Mouse (Mus musculus) liver, embryonic 11.5 days (tissue): ENCODE data around the gene Ciao2b. TPM values are rescaled to one million over a fixed set of nuclear protein-coding genes. Genes with fewer than 3 reads are reported as not detected.
A peak's percentile ranks its signal among the peaks of the same experiment; 100 is the strongest.

Experiments
- ATAC-seq: fragments of 200-750 bp; cut with Nextera tagmentation; replicated peaks from 2 replicates; pipeline ENCODE4 v1.8.0; 2017; ENCODE audit warnings: moderate number of reproducible peaks, mild to moderate bottlenecking, moderate TSS enrichment, moderate library complexity; ENCODE audit not compliant: low FRiP score
- DNase-seq: peaks from one replicate; pipeline ENCODE4 v3.0.0-alpha.2; 2017; ENCODE audit warnings: low spot score
- H3K27ac ChIP-seq: fragments of 300-500 bp; sonication (generic); 2 replicates; pipeline ENCODE4 v1.5.1; 2014; ENCODE audit warnings: mild to moderate bottlenecking, low read depth, low read length, control low read depth
- H3K27me3 ChIP-seq: fragments of 300-500 bp; sonication (generic); replicated peaks from 2 replicates; pipeline ENCODE4 v1.6.1; 2014; ENCODE audit warnings: low read length, mixed read lengths; ENCODE audit not compliant: control insufficient read depth, insufficient read depth
- H3K36me3 ChIP-seq: fragments of 300-500 bp; sonication (generic); 2 replicates; pipeline ENCODE4 v1.6.1; 2014; ENCODE audit warnings: mild to moderate bottlenecking, low read length, moderate library complexity, mixed read lengths; ENCODE audit not compliant: control insufficient read depth, insufficient read depth
- H3K4me1 ChIP-seq: fragments of 300-500 bp; sonication (generic); replicated peaks from 2 replicates; pipeline ENCODE4 v1.6.1; 2014; ENCODE audit warnings: low read length, mixed read lengths; ENCODE audit not compliant: control insufficient read depth, insufficient read depth
- H3K4me2 ChIP-seq: fragments of 300-500 bp; sonication (generic); 2 replicates; pipeline ENCODE4 v1.6.1; 2014; ENCODE audit warnings: mild to moderate bottlenecking, control low read depth, moderate library complexity
- H3K4me3 ChIP-seq: fragments of 300-500 bp; sonication (generic); 2 replicates; pipeline ENCODE4 v1.5.1; 2014; ENCODE audit warnings: low read depth, low read length, control low read depth
- H3K9ac ChIP-seq: fragments of 300-500 bp; sonication (generic); 2 replicates; pipeline ENCODE4 v1.6.1; 2014; ENCODE audit warnings: low read depth, low read length, control low read depth
- H3K9me3 ChIP-seq: fragments of 300-500 bp; sonication (generic); 2 replicates; pipeline ENCODE4 v1.6.1; 2016; ENCODE audit warnings: low read length, inconsistent platforms, mixed read lengths; ENCODE audit not compliant: control insufficient read depth
- WGBS: fragments of 180-500 bp; shearing (Covaris S2); extraction: QIAGEN DNeasy Blood & Tissue Kit; methylation state at CpG from one replicate; pipeline ENCODE4 v1.1.7; 2014; 5-methylcytosine and 5-hydroxymethylcytosine counted together
- polyA plus RNA-seq: library from polyadenylated mRNA; unstranded; fragments of >200 nt; fragmentation: Nextera tagmentation; extraction: Ambion mirVana; gene quantifications from 2 replicates; pipeline ENCODE4 v1.2.1, GENCODE M21; 2014

The Ciao2b gene
- polyA plus RNA-seq, 1 experiment from 2014 or later, result 94.0 TPM

DNA sequence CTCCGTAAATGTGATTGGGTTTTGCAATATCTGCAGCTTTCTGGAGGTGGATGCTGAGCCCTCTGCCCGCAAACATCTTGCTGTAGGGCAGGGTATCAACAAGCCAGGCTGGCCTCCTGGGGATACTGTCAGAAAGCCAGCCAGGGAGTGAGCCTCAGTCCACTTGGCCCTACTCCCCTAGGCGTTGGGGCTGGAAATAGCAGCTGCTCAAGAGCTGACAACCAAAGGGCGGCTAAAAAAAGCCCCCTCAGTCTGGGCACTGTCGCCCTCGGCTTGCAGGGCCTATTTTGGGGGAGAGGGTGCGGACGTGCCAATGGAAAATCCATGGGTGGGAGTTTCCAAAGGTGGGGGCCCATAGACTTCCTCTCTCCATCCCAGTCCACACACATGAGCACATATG lies 32.5 kb downstream of the Ciao2b start:
- 71% methylated on average over 8 of the region's 8 CpGs for WGBS
- Histone ChIP-seq H3K4me2 (no peak overlapping the region), H3K36me3 (no peaks in the 10 kb centered on the region), H3K4me3 (no peak overlapping the region), H3K9ac (no peak overlapping the region), H3K27ac (no peak overlapping the region), H3K4me1 (no peaks in the 10 kb centered on the region), H3K9me3 (no peaks in the 10 kb centered on the region), H3K27me3 (0 out of 2 replicates have a peak, but pooled peaks cover 3% of the 10 kb centered on the region)
- ATAC-seq (no peak), DNase-seq (no peak)

DNA sequence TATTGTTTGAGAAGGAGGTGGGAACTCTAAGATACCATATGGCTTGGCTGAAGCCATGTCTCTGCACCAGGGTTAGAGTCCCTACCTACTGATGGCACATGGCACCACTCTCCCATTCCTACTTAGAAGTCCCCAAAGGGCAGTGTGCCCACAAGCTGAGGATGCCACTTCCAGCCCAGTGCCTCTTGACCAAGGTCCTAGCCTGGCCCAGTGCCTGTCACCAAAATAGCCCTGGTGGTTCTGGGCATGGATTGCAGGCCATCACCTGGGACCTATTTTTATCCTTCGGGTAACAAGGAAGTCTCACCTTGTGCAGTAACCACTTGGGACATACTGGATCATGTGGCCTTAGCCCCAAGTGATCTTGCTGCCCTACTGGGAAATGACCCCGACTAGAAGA lies 33.8 kb downstream of the Ciao2b start:
- DNase-seq (no peak), ATAC-seq (no peak)
- Histone ChIP-seq H3K9ac (no peak overlapping the region), H3K27ac (no peak overlapping the region), H3K4me2 (no peak overlapping the region), H3K27me3 (0 out of 2 replicates have a peak, but pooled peaks cover 3% of the 10 kb centered on the region), H3K36me3 (no peaks in the 10 kb centered on the region), H3K9me3 (no peaks in the 10 kb centered on the region), H3K4me3 (no peak overlapping the region), H3K4me1 (no peaks in the 10 kb centered on the region)
- 66% methylated on average over 2 of the region's 2 CpGs for WGBS

DNA sequence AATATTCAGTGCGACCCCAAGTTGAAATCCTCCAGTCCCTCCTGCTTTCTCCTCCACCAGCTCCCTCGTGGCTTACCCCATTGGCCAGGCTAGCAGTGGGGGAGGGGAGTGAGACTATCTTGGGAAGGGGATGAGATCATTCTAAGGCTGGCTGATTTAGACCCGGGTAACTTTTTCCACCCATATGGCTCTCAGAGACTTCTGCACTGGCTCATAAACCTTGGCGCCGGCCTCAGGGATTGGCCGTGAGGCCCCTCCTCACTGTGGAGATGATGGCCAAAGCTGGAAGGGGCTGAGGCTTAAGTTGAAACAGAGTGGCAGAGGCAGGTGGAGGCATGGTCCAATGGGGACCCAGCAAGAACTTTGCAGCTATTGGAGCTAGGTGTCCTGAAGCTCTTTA lies 35.4 kb downstream of the Ciao2b start:
- 0 out of 2 replicates have a peak, but pooled peaks cover 3% of the 10 kb centered on the region for H3K27me3 ChIP-seq
- peaks cover 6% of the 10 kb centered on the region for H3K4me1 ChIP-seq
- ATAC-seq, result no peak
- H3K9me3 ChIP-seq, result no peaks in the 10 kb centered on the region
- DNase-seq, result no peak
- no peak overlapping the region for H3K4me3 ChIP-seq
- H3K27ac ChIP-seq, result no peak overlapping the region
- no peak overlapping the region for H3K4me2 ChIP-seq
- H3K36me3 ChIP-seq, result no peaks in the 10 kb centered on the region
- H3K9ac ChIP-seq, result no peak overlapping the region
- WGBS, result 34% methylated on average over 6 of the region's 6 CpGs

DNA sequence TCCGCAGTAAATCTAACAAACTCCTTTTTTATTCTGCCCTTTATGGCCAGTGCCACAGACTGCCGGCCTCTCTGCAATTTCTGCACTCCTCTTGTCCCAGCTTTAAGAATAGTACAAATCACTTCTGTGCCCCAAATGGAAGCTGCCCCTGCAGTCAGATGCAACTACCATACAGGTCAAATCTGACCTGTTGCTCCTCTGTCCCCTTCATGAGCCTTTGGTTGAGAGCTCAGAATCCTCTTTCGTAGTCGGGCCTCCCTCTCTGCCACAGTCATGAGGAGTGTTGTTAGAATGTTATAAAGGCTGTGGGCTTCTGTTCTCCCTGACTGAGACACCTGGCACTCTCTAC lies 38.5 kb downstream of the Ciao2b start:
- Histone ChIP-seq H3K4me1 (peaks cover 6% of the 10 kb centered on the region), H3K9me3 (no peaks in the 10 kb centered on the region), H3K4me3 (no peak overlapping the region), H3K4me2 (no peak overlapping the region), H3K27me3 (0 out of 2 replicates have a peak, but pooled peaks cover 3% of the 10 kb centered on the region), H3K9ac (no peak overlapping the region), H3K36me3 (no peaks in the 10 kb centered on the region; the same call in 1 of the 2 replicates), H3K27ac (no peak overlapping the region)
- DNase-seq (no peak), ATAC-seq (no peak)
- 62% methylated on average over 4 of the region's 4 CpGs for WGBS

DNA sequence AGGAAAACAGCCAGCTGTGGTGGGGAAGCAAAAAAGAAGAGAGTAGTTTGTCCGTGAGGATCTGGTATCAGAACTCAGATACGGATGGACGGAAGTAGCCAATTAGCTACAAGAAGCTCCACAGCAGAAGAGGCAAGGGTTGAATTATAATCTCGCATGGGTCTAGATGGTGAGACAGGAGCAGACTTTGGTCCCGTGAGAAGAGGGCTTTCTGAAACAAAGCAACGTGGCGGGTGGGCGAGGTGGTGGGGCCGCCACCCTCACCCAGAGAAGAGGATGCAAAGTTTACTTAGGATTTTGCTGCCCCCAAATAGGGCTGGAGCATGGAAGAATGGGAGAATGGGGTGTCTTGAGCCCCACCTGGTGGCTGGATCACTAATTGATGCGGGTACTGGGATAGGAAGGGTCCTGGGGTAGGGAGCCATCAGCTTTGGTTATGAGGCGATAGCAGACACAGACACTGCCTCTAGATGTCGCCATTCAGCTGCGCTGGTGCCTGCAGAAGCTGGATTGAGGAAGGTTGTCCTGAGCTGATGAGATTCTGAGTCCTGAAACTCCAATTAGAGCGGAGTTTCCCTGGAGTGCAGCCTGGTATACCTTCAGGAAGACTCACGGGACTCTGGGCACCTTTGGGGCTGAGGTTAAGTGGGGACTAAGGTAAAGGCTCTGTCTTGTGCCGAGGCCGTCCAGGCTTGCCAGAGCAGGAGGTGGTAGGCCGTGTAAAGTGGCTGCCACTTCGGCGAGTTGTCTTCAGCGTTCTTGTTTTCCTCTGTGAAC lies 39.1 kb downstream of the Ciao2b start:
- H3K9ac ChIP-seq, result no peak overlapping the region
- peak; percentile 84 for ATAC-seq
- peak overlapping the region; percentile 59 for H3K4me2 ChIP-seq
- no peak overlapping the region for H3K27ac ChIP-seq
- H3K9me3 ChIP-seq, result no peaks in the 10 kb centered on the region
- WGBS, result 23% methylated on average over 21 of the region's 21 CpGs
- no peaks in the 10 kb centered on the region; the same call in 1 of the 2 replicates for H3K36me3 ChIP-seq
- peaks cover 6% of the 10 kb centered on the region for H3K4me1 ChIP-seq
- peak; percentile 81 for DNase-seq
- H3K27me3 ChIP-seq, result 0 out of 2 replicates have a peak, but pooled peaks cover 3% of the 10 kb centered on the region
- 0 out of 2 replicates have a peak overlapping the region, but pooled peaks have one; percentile 17 for H3K4me3 ChIP-seq

DNA sequence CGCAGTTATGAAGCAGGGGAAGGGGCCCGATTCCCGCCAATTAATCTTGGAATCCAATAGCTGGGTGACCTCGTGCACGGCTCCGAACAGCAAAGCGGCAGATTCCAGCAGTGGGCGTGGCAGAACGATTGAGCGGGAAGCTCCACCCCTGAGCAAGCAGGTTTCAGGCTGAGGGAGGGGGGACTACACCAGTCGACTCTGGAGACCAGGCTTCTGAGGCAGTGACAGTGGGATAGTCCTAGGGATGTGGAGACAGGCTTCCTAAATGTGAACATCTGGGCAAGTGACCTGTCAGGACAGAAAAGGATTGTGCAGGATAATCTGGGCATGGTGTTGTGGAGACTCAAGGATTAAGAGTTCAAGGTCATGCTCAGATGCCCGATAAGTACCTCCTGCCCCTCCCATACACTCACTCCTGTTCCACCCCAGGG lies 39.8 kb downstream of the Ciao2b start:
- peak; percentile 27 for ATAC-seq
- no peak overlapping the region for H3K27ac ChIP-seq
- 2% methylated on average over 12 of the region's 12 CpGs for WGBS

DNA sequence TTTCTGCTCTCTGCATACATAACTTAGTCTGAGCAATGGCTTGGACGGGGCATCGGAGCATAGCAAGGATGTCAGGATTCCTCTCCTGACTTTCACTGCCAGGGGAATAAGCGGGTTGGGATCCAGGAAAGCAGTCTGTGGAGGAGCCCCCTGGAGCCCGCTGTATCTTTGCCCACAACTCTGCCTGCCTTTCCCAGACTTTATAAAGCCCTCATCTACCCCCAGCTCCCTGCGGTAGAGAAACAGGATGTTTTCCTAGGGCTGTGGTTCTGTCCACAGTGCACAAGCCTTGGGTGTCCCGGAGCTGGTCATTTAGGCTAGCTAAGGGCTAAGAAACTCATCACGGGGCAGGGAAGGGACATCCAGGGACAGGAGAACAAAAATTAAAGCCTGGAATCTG lies 40.4 kb downstream of the Ciao2b start:
- WGBS, result 31% methylated on average over 7 of the region's 7 CpGs
- H3K4me1 ChIP-seq, result peaks cover 6% of the 10 kb centered on the region
- peak overlapping the region; percentile 59 for H3K4me2 ChIP-seq
- no peak overlapping the region for H3K27ac ChIP-seq
- H3K27me3 ChIP-seq, result 0 out of 2 replicates have a peak, but pooled peaks cover 3% of the 10 kb centered on the region
- ATAC-seq (no peak), DNase-seq (no peak)
- H3K9me3 ChIP-seq, result no peaks in the 10 kb centered on the region
- H3K4me3 ChIP-seq, result no peak overlapping the region
- H3K36me3 ChIP-seq, result no peaks in the 10 kb centered on the region; the same call in 1 of the 2 replicates
- H3K9ac ChIP-seq, result no peak overlapping the region

More for the DNA sequence above, 39.8 kb downstream of the Ciao2b start:
- 0 out of 2 replicates have a peak, but pooled peaks cover 3% of the 10 kb centered on the region for H3K27me3 ChIP-seq
- H3K4me1 ChIP-seq, result peaks cover 6% of the 10 kb centered on the region
- H3K9me3 ChIP-seq, result no peaks in the 10 kb centered on the region
- 0 out of 2 replicates have a peak overlapping the region, but pooled peaks have one; percentile 17 for H3K4me3 ChIP-seq
- H3K4me2 ChIP-seq, result peak overlapping the region; percentile 59
- no peak for DNase-seq
- H3K9ac ChIP-seq, result no peak overlapping the region
- no peaks in the 10 kb centered on the region; the same call in 1 of the 2 replicates for H3K36me3 ChIP-seq

DNA sequence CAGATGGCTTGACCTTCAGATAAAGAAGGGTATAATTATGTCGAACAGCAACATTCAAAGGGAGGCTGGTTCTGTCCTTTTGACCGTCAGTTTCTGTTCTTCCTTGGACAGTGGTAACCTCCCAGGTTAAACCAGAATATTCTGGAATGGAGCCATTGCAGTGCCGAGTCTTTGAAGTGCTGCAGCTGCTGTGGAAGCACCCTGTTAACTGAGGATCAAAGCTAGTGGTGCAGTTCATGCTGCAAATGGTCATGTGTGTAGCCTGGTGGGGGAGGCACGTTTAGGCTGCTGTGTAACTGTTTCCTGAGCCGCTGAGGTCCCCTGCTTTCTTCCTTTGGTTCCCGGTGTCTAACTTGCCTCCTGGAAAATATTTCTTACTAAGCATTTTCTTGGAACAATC lies 43.3 kb downstream of the Ciao2b start:
- WGBS, result 60% methylated on average over 6 of the region's 6 CpGs
- no peak for DNase-seq
- H3K9ac ChIP-seq, result no peak overlapping the region

DNA sequence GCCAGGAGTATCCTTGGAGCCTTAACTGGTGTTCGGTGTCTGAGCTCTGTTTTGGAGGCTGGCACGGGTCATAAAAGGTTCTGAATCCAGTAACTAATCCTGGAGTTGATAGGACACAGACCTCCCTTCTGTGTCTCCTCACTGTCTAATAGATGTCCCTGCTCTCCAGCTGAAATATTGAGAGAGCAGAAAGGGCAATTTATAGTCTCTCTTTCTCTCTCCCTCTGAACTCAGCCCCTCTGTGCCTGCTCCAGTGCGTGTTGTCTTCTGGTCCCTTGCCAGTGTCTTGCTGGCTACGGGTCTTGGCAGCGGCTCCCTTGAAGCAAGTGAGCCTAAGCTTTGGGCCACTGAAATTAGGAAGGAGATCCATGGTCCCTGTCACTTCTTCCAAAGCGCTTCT lies 44.1 kb downstream of the Ciao2b start:
- Histone ChIP-seq H3K9me3 (no peaks in the 10 kb centered on the region), H3K4me2 (no peak overlapping the region), H3K4me1 (peaks cover 11% of the 10 kb centered on the region), H3K27me3 (no peaks in the 10 kb centered on the region), H3K36me3 (peaks cover 13% of the 10 kb centered on the region), H3K4me3 (no peak overlapping the region), H3K27ac (no peak overlapping the region), H3K9ac (no peak overlapping the region)
- DNase-seq (no peak), ATAC-seq (no peak)
- 77% methylated on average over 6 of the region's 6 CpGs for WGBS

More for the DNA sequence above, 43.3 kb downstream of the Ciao2b start:
- H3K27ac ChIP-seq, result no peak overlapping the region
- no peak for ATAC-seq
- no peak overlapping the region for H3K4me3 ChIP-seq
- H3K9me3 ChIP-seq, result no peaks in the 10 kb centered on the region
- peaks cover 13% of the 10 kb centered on the region for H3K36me3 ChIP-seq
- H3K27me3 ChIP-seq, result no peaks in the 10 kb centered on the region
- H3K4me2 ChIP-seq, result no peak overlapping the region
- peaks cover 11% of the 10 kb centered on the region for H3K4me1 ChIP-seq
